Mouse (Mus musculus) testis, adult 2 months (tissue): ENCODE measurements around the gene Frmd4a. TPM values are rescaled to one million over a fixed set of nuclear protein-coding genes. Genes with fewer than 3 reads are reported as not detected.
A peak's percentile ranks its signal among the peaks of the same experiment; 100 is the strongest.

Source experiments
- H3K27ac ChIP-seq: fragments of 200-500 bp; 2 replicates; pipeline ENCODE4 v1.5.1; 2012; ENCODE audit warnings: low read depth, low read length; ENCODE audit not compliant: control insufficient read depth, insufficient read depth
- H3K27me3 ChIP-seq: fragments of 200-500 bp; 2 replicates; pipeline ENCODE4 v1.6.1; 2012; ENCODE audit warnings: mild to moderate bottlenecking, low read length, moderate library complexity; ENCODE audit not compliant: control insufficient read depth, insufficient read depth
- H3K36me3 ChIP-seq: fragments of 200-500 bp; 2 replicates; pipeline ENCODE4 v1.6.1; 2012; ENCODE audit warnings: mild to moderate bottlenecking, low read length; ENCODE audit not compliant: control insufficient read depth, insufficient read depth
- H3K4me1 ChIP-seq: fragments of 200-500 bp; 2 replicates; pipeline ENCODE4 v1.6.1; 2012; ENCODE audit warnings: low read length; ENCODE audit not compliant: control insufficient read depth, insufficient read depth
- H3K4me3 ChIP-seq: fragments of 200-500 bp; 2 replicates; pipeline ENCODE4 v1.5.1; 2012; ENCODE audit warnings: low read depth, mild to moderate bottlenecking, low read length, moderate library complexity, mixed read lengths; ENCODE audit not compliant: control insufficient read depth
- CTCF ChIP-seq: fragments of 200-500 bp; IDR thresholded peaks from 2 replicates; pipeline ENCODE4 v1.5.1; 2012; ENCODE audit warnings: low read depth, mild to moderate bottlenecking, inconsistent platforms, low read length, moderate library complexity; ENCODE audit not compliant: control insufficient read depth, insufficient read depth, insufficient replicate concordance
- POLR2A ChIP-seq: fragments of 200-500 bp; IDR thresholded peaks from 2 replicates; pipeline ENCODE4 v1.6.1; 2012; ENCODE audit warnings: low read depth, mild to moderate bottlenecking, inconsistent platforms, low read length, moderate library complexity; ENCODE audit not compliant: control insufficient read depth
- polyA plus RNA-seq: library from polyadenylated mRNA; depleted of rRNA; stranded (reverse); fragments of >200 nt; gene quantifications from 2 replicates; pipeline ENCODE4 v1.2.3, GENCODE M21; 2012

Gene Frmd4a
- polyA plus RNA-seq, 1 experiment: 6.1 TPM

DNA sequence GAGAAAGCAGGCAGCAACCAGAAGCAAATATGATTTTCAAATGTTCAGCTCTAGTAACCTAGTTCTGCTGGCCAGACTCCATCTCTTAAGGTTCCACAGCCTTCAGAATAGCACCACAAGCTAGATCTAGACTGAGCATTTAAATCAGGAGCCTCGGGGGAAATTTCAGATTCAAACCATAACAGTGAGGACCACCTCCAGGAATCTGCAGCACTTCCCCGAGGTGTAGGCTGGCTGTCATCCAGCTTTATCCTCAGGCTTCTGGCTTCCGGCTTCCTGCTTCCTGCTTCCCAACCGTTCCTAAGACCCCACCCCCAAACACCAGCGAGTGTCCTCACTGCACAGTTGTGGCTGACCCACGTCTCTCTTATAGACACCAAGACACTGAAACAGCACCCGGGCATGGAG, 374.2 kb downstream of the Frmd4a start:
- no peak overlapping the region for H3K27ac ChIP-seq
- no peaks in the 10 kb centered on the region for H3K4me1 ChIP-seq
- H3K27me3 ChIP-seq: no peaks in the 10 kb centered on the region
- TF ChIP-seq POLR2A (no peak), CTCF (no peak)
- H3K4me3 ChIP-seq: no peak overlapping the region
- H3K36me3 ChIP-seq: no peaks in the 10 kb centered on the region

- Histone ChIP-seq H3K27me3 (no peaks in the 10 kb centered on the region), H3K4me3 (no peak overlapping the region), H3K27ac (no peak overlapping the region), H3K4me1 (no peaks in the 10 kb centered on the region), H3K36me3 (no peaks in the 10 kb centered on the region)
- no peak for TF ChIP-seq CTCF
- no peak for TF ChIP-seq POLR2A
These were observed 375.5 kb downstream of the Frmd4a start for GRCm38 (mm10) chr2:4393046-4393445.

DNA sequence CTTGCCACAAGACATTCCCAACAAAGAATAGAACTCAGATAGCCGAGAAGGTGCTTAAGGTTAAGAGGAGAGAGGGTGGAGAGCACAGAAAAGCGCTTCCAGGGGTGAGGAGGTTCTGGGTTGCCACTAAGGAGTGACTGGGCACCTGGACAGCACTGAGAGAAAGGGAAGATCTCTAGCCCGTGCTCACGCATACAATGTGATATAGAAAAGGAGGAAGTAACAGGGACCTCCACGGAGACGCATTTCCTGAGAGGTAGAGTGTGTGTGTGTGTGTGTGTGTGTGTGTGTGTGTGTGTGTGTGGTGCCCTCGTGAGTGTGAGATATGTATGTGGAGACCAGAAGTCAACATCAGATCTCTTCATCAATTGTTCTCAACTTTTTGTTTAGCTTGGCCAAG, 377.1 kb downstream of the Frmd4a start:
- Histone ChIP-seq H3K4me1 (no peaks in the 10 kb centered on the region), H3K27me3 (no peaks in the 10 kb centered on the region), H3K36me3 (no peaks in the 10 kb centered on the region), H3K27ac (no peak overlapping the region), H3K4me3 (no peak overlapping the region)
- TF ChIP-seq CTCF: no peak
- TF ChIP-seq POLR2A: no peak

DNA sequence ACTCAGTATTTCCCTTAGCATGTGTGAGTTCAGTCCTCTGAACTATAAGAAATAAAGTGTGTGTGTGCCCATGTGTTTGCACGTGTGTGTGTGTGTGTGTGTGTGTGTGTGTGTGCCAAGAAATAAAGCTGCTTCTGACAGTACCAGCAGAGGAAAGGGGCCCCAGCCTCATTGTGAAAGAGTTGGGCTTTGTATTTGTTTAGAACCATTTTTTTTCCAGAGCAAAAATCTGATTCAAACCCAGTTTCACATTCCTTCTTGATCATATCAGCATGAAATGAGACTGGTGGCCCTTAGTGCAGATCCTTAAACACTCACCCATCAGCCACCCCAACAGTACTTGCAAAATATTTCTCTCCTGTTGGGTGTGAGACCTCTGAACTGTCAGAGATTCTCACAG, 382.2 kb downstream of the Frmd4a start:
- H3K27ac ChIP-seq: no peak overlapping the region

GRCm38 (mm10) chr2:4400771-4401596, 383.5 kb downstream of the Frmd4a start:
- no peak for TF ChIP-seq POLR2A
- TF ChIP-seq CTCF: no peak
- Histone ChIP-seq H3K36me3 (no peaks in the 10 kb centered on the region), H3K4me1 (peaks cover 9% of the 10 kb centered on the region), H3K27ac (no peak overlapping the region), H3K27me3 (no peaks in the 10 kb centered on the region; the same call in 1 of the 2 replicates), H3K4me3 (peak overlapping the region; percentile 52)

More for the DNA sequence above, 382.2 kb downstream of the Frmd4a start:
- Histone ChIP-seq H3K4me1 (peaks cover 9% of the 10 kb centered on the region), H3K36me3 (no peaks in the 10 kb centered on the region), H3K27me3 (no peaks in the 10 kb centered on the region; the same call in 1 of the 2 replicates), H3K4me3 (no peak overlapping the region)
- TF ChIP-seq POLR2A: no peak
- no peak for TF ChIP-seq CTCF

GRCm38 (mm10) chr2:4401597-4402581, 384.4 kb downstream of the Frmd4a start:
- peak overlapping the region; percentile 52 for H3K4me3 ChIP-seq
- TF ChIP-seq POLR2A (no peak), CTCF (no peak)
- peaks cover 9% of the 10 kb centered on the region for H3K4me1 ChIP-seq
- no peaks in the 10 kb centered on the region for H3K36me3 ChIP-seq
- no peak overlapping the region for H3K27ac ChIP-seq
- H3K27me3 ChIP-seq: no peaks in the 10 kb centered on the region; the same call in 1 of the 2 replicates

DNA sequence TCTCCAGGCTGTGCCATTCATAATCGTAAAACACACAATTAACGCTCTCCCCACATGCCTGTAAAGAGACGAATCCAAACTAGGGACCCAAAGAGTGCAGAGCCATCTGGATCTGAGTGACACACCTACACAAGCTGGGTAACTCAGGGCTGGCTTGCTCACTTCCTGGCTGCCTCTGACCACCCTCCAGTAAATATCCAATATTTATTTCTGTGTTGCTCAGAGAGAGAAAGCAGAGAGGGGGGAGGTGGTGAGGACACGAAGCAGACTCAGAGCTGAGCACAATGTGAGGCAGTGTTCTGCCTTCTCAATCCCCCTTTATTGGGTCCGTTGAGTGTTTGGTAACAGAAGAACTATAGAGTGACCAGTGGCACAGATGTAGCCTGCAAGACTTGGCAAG, 389.5 kb downstream of the Frmd4a start:
- no peak overlapping the region for H3K4me3 ChIP-seq
- peaks cover under 1% of the 10 kb centered on the region for H3K4me1 ChIP-seq
- no peaks in the 10 kb centered on the region for H3K36me3 ChIP-seq
- H3K27me3 ChIP-seq: no peaks in the 10 kb centered on the region
- TF ChIP-seq POLR2A (no peak), CTCF (no peak)
- no peak overlapping the region for H3K27ac ChIP-seq
